Mouse (Mus musculus) testis, adult 2 months (tissue): ENCODE results near the gene Fstl4.

ENCODE experiments used
- CTCF ChIP-seq: fragments of 200-500 bp; IDR thresholded peaks from 2 replicates; pipeline ENCODE4 v1.5.1; 2012; ENCODE audit warnings: low read depth, mild to moderate bottlenecking, inconsistent platforms, low read length, moderate library complexity; ENCODE audit not compliant: control insufficient read depth, insufficient read depth, insufficient replicate concordance
- POLR2A ChIP-seq: fragments of 200-500 bp; IDR thresholded peaks from 2 replicates; pipeline ENCODE4 v1.6.1; 2012; ENCODE audit warnings: low read depth, mild to moderate bottlenecking, inconsistent platforms, low read length, moderate library complexity; ENCODE audit not compliant: control insufficient read depth

GRCm38 (mm10) chr11:52879958-52880357, 115.5 kb downstream of the Fstl4 start:
- TF ChIP-seq CTCF, result no peak
- TF ChIP-seq POLR2A, result no peak
